Mouse (Mus musculus) myocyte (in vitro differentiated cells): ENCODE measurements around the gene Guca2a.

Experiments used
- POLR2A ChIP-seq: IDR thresholded peaks from one replicate; pipeline ENCODE4 v1.6.1; 2011; ENCODE audit warnings: low read depth, mild to moderate bottlenecking, control low read depth, moderate library complexity; ENCODE audit not compliant: insufficient read length
- POLR2AphosphoS2 ChIP-seq: IDR thresholded peaks from one replicate; pipeline ENCODE4 v1.6.1; 2011; ENCODE audit warnings: low read depth, control low read depth; ENCODE audit not compliant: insufficient read length
- REST ChIP-seq: IDR thresholded peaks from one replicate; pipeline ENCODE4 v1.6.1; 2011; ENCODE audit warnings: mild to moderate bottlenecking, control low read depth, moderate library complexity; ENCODE audit not compliant: insufficient read depth, insufficient read length
- SRF ChIP-seq: IDR thresholded peaks from one replicate; pipeline ENCODE4 v1.6.1; 2011; ENCODE audit warnings: low read depth; ENCODE audit not compliant: control insufficient read depth, insufficient read length
- TCF12 ChIP-seq: IDR thresholded peaks from one replicate; pipeline ENCODE4 v1.6.1; 2011; ENCODE audit warnings: mild to moderate bottlenecking, control low read depth; ENCODE audit not compliant: poor library complexity, insufficient read depth, severe bottlenecking

- no peak for TF ChIP-seq POLR2A
- TF ChIP-seq POLR2AphosphoS2 = no peak
- TF ChIP-seq SRF = no peak
- TF ChIP-seq TCF12 = no peak
- TF ChIP-seq REST = no peak
Measured at GRCm38 (mm10) chr4:119592479-119592878, 45.0 kb upstream of the Guca2a start.
